Mouse (Mus musculus) heart, embryonic 11.5 days (tissue): Measurements from ENCODE around the gene Pik3c2b. TPM values are rescaled to one million over a fixed set of nuclear protein-coding genes. Genes with fewer than 3 reads are reported as not detected.
A peak's percentile ranks its signal among the peaks of the same experiment; 100 is the strongest.
"Not testable (repeated sequence)": the region's sequence is repeated elsewhere in the genome, so short reads cannot be mapped to it uniquely, and the experiment has no call there.

Experiments
- ATAC-seq: fragments of 200-750 bp; cut with Nextera tagmentation; replicated peaks from 2 replicates; pipeline ENCODE4 v1.8.0; 2017; ENCODE audit warnings: moderate library complexity; ENCODE audit not compliant: insufficient number of reproducible peaks, low FRiP score, low TSS enrichment
- H3K27ac ChIP-seq: fragments of 300-500 bp; sonication (generic); 2 replicates; pipeline ENCODE4 v1.5.1; 2014; ENCODE audit warnings: mild to moderate bottlenecking, low read depth, low read length
- H3K27me3 ChIP-seq: fragments of 300-500 bp; sonication (generic); 2 replicates; pipeline ENCODE4 v1.6.1; 2014; ENCODE audit warnings: mild to moderate bottlenecking, low read length, mixed read lengths; ENCODE audit not compliant: control insufficient read depth, insufficient read depth
- H3K36me3 ChIP-seq: fragments of 300-500 bp; sonication (generic); 2 replicates; pipeline ENCODE4 v1.6.1; 2014; ENCODE audit warnings: mild to moderate bottlenecking, low read length, moderate library complexity, mixed read lengths; ENCODE audit not compliant: control insufficient read depth, insufficient read depth
- H3K4me1 ChIP-seq: fragments of 300-500 bp; sonication (generic); 2 replicates; pipeline ENCODE4 v1.6.1; 2014; ENCODE audit warnings: low read length; ENCODE audit not compliant: control insufficient read depth, insufficient read depth
- H3K4me2 ChIP-seq: fragments of 300-500 bp; sonication (generic); 2 replicates; pipeline ENCODE4 v1.6.1; 2014; ENCODE audit warnings: mild to moderate bottlenecking, moderate library complexity
- H3K4me3 ChIP-seq: fragments of 300-500 bp; sonication (generic); 2 replicates; pipeline ENCODE4 v1.5.1; 2014; ENCODE audit warnings: low read depth, low read length
- H3K9ac ChIP-seq: fragments of 300-500 bp; sonication (generic); 2 replicates; pipeline ENCODE4 v1.6.1; 2014; ENCODE audit warnings: mild to moderate bottlenecking, low read depth, low read length, moderate library complexity
- H3K9me3 ChIP-seq: fragments of 300-500 bp; sonication (generic); replicated peaks from 2 replicates; pipeline ENCODE4 v1.6.1; 2016; ENCODE audit warnings: low read length; ENCODE audit not compliant: control insufficient read depth
- WGBS: fragments of 180-500 bp; shearing (Covaris S2); extraction: QIAGEN DNeasy Blood & Tissue Kit; methylation state at CpG from one replicate; pipeline ENCODE4 v1.1.7; 2014; ENCODE audit not compliant: insufficient replicate concordance; 5-methylcytosine and 5-hydroxymethylcytosine counted together
- polyA plus RNA-seq: library from polyadenylated mRNA; unstranded; fragments of >200 nt; fragmentation: Nextera tagmentation; extraction: Ambion mirVana; gene quantifications from 2 replicates; pipeline ENCODE4 v1.2.1, GENCODE M21; 2014

Pik3c2b gene
- polyA plus RNA-seq, 1 experiment from 2014 or later, result 10.3 TPM

- no peak overlapping the region for H3K9ac ChIP-seq
- H3K27ac ChIP-seq, result no peak overlapping the region
- H3K27me3 ChIP-seq, result no peaks in the 10 kb centered on the region
- 0 out of 2 replicates have a peak, but pooled peaks cover 5% of the 10 kb centered on the region for H3K4me1 ChIP-seq
- H3K36me3 ChIP-seq, result no peaks in the 10 kb centered on the region
- H3K4me3 ChIP-seq, result no peak overlapping the region
- H3K4me2 ChIP-seq, result no peak overlapping the region
- no peak for ATAC-seq
- 87% methylated on average over 2 of the region's 2 CpGs for WGBS
- no peaks in the 10 kb centered on the region for H3K9me3 ChIP-seq
Observed at GRCm38 (mm10) chr1:133027126-133027525, 18.3 kb upstream of the Pik3c2b start.

DNA sequence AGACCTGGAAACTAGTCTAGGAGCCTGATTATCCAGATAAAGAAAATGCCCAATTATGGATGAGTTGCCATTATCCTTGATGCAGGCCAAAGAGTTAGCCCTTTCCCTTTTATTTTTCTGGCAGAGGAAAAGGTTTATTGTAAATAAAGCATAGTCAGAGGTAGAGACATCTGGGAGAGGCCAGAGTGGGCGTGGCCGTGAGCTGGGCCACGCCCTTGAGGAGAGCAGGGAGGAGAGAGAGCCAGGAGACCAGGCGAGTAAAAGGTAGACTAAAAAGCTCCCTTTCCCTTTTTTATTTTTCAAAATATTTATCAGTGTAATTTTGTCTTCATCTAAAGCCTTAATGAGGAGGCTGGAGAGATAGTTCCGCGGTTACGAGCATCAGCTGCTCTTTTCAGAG, 17.5 kb upstream of the Pik3c2b start:
- ATAC-seq, result no peak
- Histone ChIP-seq H3K4me2 (no peak overlapping the region), H3K27me3 (no peaks in the 10 kb centered on the region)

GRCm38 (mm10) chr1:133029744-133030143, 15.7 kb upstream of the Pik3c2b start:
- WGBS, result 67% methylated on average over 3 of the region's 3 CpGs
- Histone ChIP-seq H3K9ac (no peak overlapping the region), H3K9me3 (no peaks in the 10 kb centered on the region), H3K4me3 (no peak overlapping the region), H3K27me3 (no peaks in the 10 kb centered on the region), H3K27ac (no peak overlapping the region), H3K4me2 (no peak overlapping the region), H3K4me1 (no peaks in the 10 kb centered on the region), H3K36me3 (no peaks in the 10 kb centered on the region)
- ATAC-seq, result no peak

More for the DNA sequence above, 17.5 kb upstream of the Pik3c2b start:
- Histone ChIP-seq H3K36me3 (no peaks in the 10 kb centered on the region), H3K9me3 (no peaks in the 10 kb centered on the region), H3K9ac (no peak overlapping the region), H3K4me3 (no peak overlapping the region), H3K4me1 (0 out of 2 replicates have a peak, but pooled peaks cover 5% of the 10 kb centered on the region), H3K27ac (no peak overlapping the region)
- WGBS, result 35% methylated on average over 7 of the region's 7 CpGs

GRCm38 (mm10) chr1:133030461-133030860, 15.0 kb upstream of the Pik3c2b start, which contains the start of gene Mdm4:
TSS of gene Mdm4 (minus strand) at chr1:133030561.
- Histone ChIP-seq H3K36me3 (no peaks in the 10 kb centered on the region), H3K9me3 (no peaks in the 10 kb centered on the region), H3K27ac (no peak within 1 kb of the TSS), H3K4me3 (no peak within 1 kb of the TSS), H3K9ac (no peak within 1 kb of the TSS), H3K4me2 (no peak within 1 kb of the TSS), H3K27me3 (no peaks in the 10 kb centered on the region), H3K4me1 (no peaks in the 10 kb centered on the region)
- ATAC-seq, result no peak
- WGBS, result 84% methylated on average over 5 of the region's 5 CpGs

GRCm38 (mm10) chr1:133032981-133033315, 12.5 kb upstream of the Pik3c2b start:
- ATAC-seq, result no peak
- 10% methylated on average over 5 of the region's 5 CpGs for WGBS
- Histone ChIP-seq H3K4me1 (no peaks in the 10 kb centered on the region), H3K36me3 (no peaks in the 10 kb centered on the region), H3K9ac (peak overlapping the region; percentile 69), H3K9me3 (no peaks in the 10 kb centered on the region), H3K4me2 (peak overlapping the region; percentile 56), H3K27ac (peak overlapping the region; percentile 48; the same call in 1 of the 2 replicates), H3K27me3 (no peaks in the 10 kb centered on the region), H3K4me3 (peak overlapping the region; percentile 61)

DNA sequence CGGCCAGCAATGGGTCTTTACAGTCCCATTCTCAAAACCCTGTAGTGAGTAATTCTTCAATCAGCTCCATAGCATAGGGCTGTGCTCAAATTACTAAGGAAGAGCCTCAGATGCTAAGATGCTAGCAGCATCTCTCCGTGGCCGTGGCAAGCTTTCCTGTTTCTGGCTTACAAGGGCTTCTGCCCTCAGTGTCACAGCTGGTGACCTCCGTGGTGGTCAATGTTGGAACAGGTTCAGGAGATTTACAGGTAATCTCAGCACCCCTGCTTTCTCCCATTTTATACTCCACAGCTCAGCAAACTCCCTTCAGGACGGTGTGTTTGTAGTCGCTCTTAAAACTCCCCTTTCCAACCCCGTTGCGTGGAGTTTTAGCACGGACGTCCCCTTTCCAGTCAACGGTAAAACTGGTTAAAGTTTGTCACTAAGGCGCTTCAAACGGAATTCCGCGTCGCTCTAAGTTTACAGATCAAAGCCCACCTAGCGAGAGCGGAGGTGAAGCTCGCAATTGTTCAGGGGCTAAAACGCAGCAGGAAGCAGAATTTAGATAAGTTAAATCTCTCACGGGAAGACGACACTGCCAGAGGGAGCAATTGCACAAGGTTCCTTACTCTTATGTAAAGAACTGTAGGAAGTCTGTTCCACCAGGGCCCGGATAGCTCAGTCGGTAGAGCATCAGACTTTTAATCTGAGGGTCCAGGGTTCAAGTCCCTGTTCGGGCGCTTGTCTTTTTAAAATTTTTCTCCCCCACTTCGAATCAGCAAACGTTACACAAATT, 12.0 kb upstream of the Pik3c2b start:
- Histone ChIP-seq H3K4me2 (peak overlapping the region; percentile 56), H3K4me1 (no peaks in the 10 kb centered on the region), H3K4me3 (peak overlapping the region; percentile 61), H3K36me3 (no peaks in the 10 kb centered on the region), H3K9ac (peak overlapping the region; percentile 69), H3K27ac (peak overlapping the region; percentile 48), H3K27me3 (no peaks in the 10 kb centered on the region), H3K9me3 (no peaks in the 10 kb centered on the region)
- peak; percentile 83 for ATAC-seq
- under 1% methylated on average over 28 of the region's 28 CpGs for WGBS

- ATAC-seq, result peak; percentile 61
- H3K4me1 ChIP-seq, result no peaks in the 10 kb centered on the region
- H3K4me3 ChIP-seq, result peak overlapping the region; percentile 61
- H3K9ac ChIP-seq, result 0 out of 2 replicates have a peak overlapping the region, but pooled peaks have one; percentile 28
- no peaks in the 10 kb centered on the region for H3K27me3 ChIP-seq
- WGBS, result 3% methylated on average over 11 of the region's 11 CpGs
- no peaks in the 10 kb centered on the region for H3K9me3 ChIP-seq
- no peak overlapping the region for H3K27ac ChIP-seq
- H3K4me2 ChIP-seq, result peak overlapping the region; percentile 56
- H3K36me3 ChIP-seq, result no peaks in the 10 kb centered on the region
Observed at GRCm38 (mm10) chr1:133034091-133034460, 11.4 kb upstream of the Pik3c2b start.

- not testable (repeated sequence) for H3K9me3 ChIP-seq, H3K4me3 ChIP-seq, H3K27me3 ChIP-seq, ATAC-seq, H3K4me2 ChIP-seq, H3K4me1 ChIP-seq, H3K9ac ChIP-seq, H3K36me3 ChIP-seq, H3K27ac ChIP-seq
- WGBS, result 68% methylated on average over 7 of the region's 7 CpGs
Observed at GRCm38 (mm10) chr1:133034682-133035081, 10.8 kb upstream of the Pik3c2b start.

GRCm38 (mm10) chr1:133039505-133039949, 5.9 kb upstream of the Pik3c2b start:
- Histone ChIP-seq H3K4me2 (no peak overlapping the region), H3K27ac (no peak overlapping the region), H3K36me3 (no peaks in the 10 kb centered on the region), H3K9me3 (no peaks in the 10 kb centered on the region), H3K4me1 (no peaks in the 10 kb centered on the region), H3K27me3 (no peaks in the 10 kb centered on the region), H3K4me3 (no peak overlapping the region), H3K9ac (no peak overlapping the region)
- WGBS, result 17% methylated on average over 4 of the region's 4 CpGs
- ATAC-seq, result no peak
